13 mouse cellular contexts compared by ENCODE assay signal in genomic region chr4:108320627-108321380, GRCm38 (mm10). TPM values are rescaled to one million over a fixed set of nuclear protein-coding genes. Genes with fewer than 3 reads are reported as not detected.
DNase-seq lines count a peak whose midpoint lies in the region; ATAC-seq and TF ChIP-seq lines count a peak whose summit lies in the region.
"Had no signal": no experiment of that assay in that cellular context is flagged by ENCODE, and none has a peak within 500 bp of the region (broad histone marks: within the 10 kb centered on the region; RNA-seq: fewer than 3 reads in every experiment).

No protein-coding gene starts in this region.

- H3K36me3 ChIP-seq in hindbrain, postnatal 0 days (ENCODE audit: insufficient read depth, low read length): no peaks in the 10 kb centered on the region
- no peaks in the 10 kb centered on the region for H3K36me3 ChIP-seq in hindbrain, embryonic 16.5 days (ENCODE audit: control insufficient read depth, insufficient read depth, low read length)
- H3K36me3 ChIP-seq: limb, embryonic 12.5 days; stomach, embryonic 15.5 days had no signal

- TF ChIP-seq CTCF in hindbrain, postnatal 0 days (IDR thresholded peaks at IDR 0.05; ENCODE audit: low read depth): no peak

- no peaks in the 10 kb centered on the region for H3K27me3 ChIP-seq in hindbrain, postnatal 0 days (ENCODE audit: insufficient read depth, low read length)
- H3K27me3 ChIP-seq in hindbrain, embryonic 16.5 days (replicated peaks; ENCODE audit: control insufficient read depth, insufficient read depth, low read length): no peaks in the 10 kb centered on the region
- H3K27me3 ChIP-seq: limb, embryonic 12.5 days; stomach, embryonic 15.5 days had no signal

- H3K4me3 ChIP-seq in hindbrain, postnatal 0 days (ENCODE audit: low read length): no peak overlapping the region
- no peak overlapping the region for H3K4me3 ChIP-seq in hindbrain, embryonic 16.5 days (ENCODE audit: low read length)
- H3K4me3 ChIP-seq: heart, adult 2 months; limb, embryonic 12.5 days; stomach, embryonic 15.5 days had no signal

- DNase-seq in hindbrain, postnatal 0 days (ENCODE audit: low spot score): peak; percentile 32
- peak; percentile 62 to 66 for DNase-seq in B cell, adult 2 months
- peak; percentile 25 for DNase-seq in adipocyte (ENCODE audit: low spot score)
- peak; percentile 51 to 69 for DNase-seq in kidney, postnatal 25 days
- no peak for DNase-seq in left cerebral cortex, adult 9 months (ENCODE audit: low spot score in 2 of 2)
- no peak for DNase-seq in thymus, postnatal 36 days
- DNase-seq: cerebellum, postnatal 36 days; heart, adult 2 months; liver, postnatal 0 days had no signal

- H3K4me2 ChIP-seq in hindbrain, postnatal 0 days (ENCODE audit: low read depth, low read length): no peak overlapping the region
- H3K4me2 ChIP-seq in hindbrain, embryonic 16.5 days (ENCODE audit: low read length): no peak overlapping the region
- H3K4me2 ChIP-seq: limb, embryonic 12.5 days; midbrain, embryonic 11.5 days; stomach, embryonic 15.5 days had no signal

- no peak overlapping the region for H3K9ac ChIP-seq in hindbrain, postnatal 0 days (replicated peaks; ENCODE audit: low read length)
- no peak overlapping the region for H3K9ac ChIP-seq in hindbrain, embryonic 16.5 days (ENCODE audit: low read depth, low read length)
- H3K9ac ChIP-seq: limb, embryonic 12.5 days; liver, postnatal 0 days; stomach, embryonic 15.5 days had no signal

- WGBS in hindbrain, postnatal 0 days: 69% methylated on average over 7 of the region's 7 CpGs
- WGBS in hindbrain, embryonic 16.5 days: 83% methylated on average over 7 of the region's 7 CpGs

- no peak overlapping the region for H3K27ac ChIP-seq in hindbrain, postnatal 0 days
- H3K27ac ChIP-seq in hindbrain, embryonic 16.5 days (ENCODE audit: low read depth, low read length): no peak overlapping the region
- H3K27ac ChIP-seq: heart, adult 2 months; limb, embryonic 12.5 days; stomach, embryonic 15.5 days had no signal

- ATAC-seq in hindbrain, postnatal 0 days: peak; percentile 53
- ATAC-seq in hindbrain, embryonic 16.5 days: no peak
- ATAC-seq: liver, postnatal 0 days had no signal

- H3K9me3 ChIP-seq in hindbrain, postnatal 0 days (ENCODE audit: low read length): no peaks in the 10 kb centered on the region
- no peaks in the 10 kb centered on the region for H3K9me3 ChIP-seq in hindbrain, embryonic 16.5 days (ENCODE audit: control insufficient read depth, low read length)
- H3K9me3 ChIP-seq: limb, embryonic 12.5 days; stomach, embryonic 15.5 days had no signal

- H3K4me1 ChIP-seq in hindbrain, postnatal 0 days (ENCODE audit: insufficient read depth, low read length): no peaks in the 10 kb centered on the region
- H3K4me1 ChIP-seq in hindbrain, embryonic 16.5 days (ENCODE audit: control insufficient read depth, insufficient read depth, low read depth, low read length): no peaks in the 10 kb centered on the region
- H3K4me1 ChIP-seq: stomach, embryonic 15.5 days had no signal

RNA-seq across cellular contexts. Expression of gene Coa7, which starts 7.1 kb away (rescaled TPM):
- total RNA-seq in hindbrain, postnatal 0 days (2014; rRNA removed): 31.7 and 35.9 TPM in 2 replicates
- polyA plus RNA-seq in hindbrain, postnatal 0 days (2015; fragmentation: Nextera tagmentation; extraction: Ambion mirVana): 50.8 and 54.2 TPM in 2 replicates
- polyA plus RNA-seq in hindbrain, embryonic 16.5 days (2015; fragmentation: Nextera tagmentation; extraction: Ambion mirVana): 50.1 and 56.7 TPM in 2 replicates

RNA-seq across cellular contexts. Expression of gene Zyg11b, which starts 19.9 kb away (rescaled TPM):
- total RNA-seq in hindbrain, postnatal 0 days (2014; rRNA removed): 108 and 115 TPM in 2 replicates
- polyA plus RNA-seq in hindbrain, postnatal 0 days (2015; fragmentation: Nextera tagmentation; extraction: Ambion mirVana): 22.0 and 24.0 TPM in 2 replicates
- polyA plus RNA-seq in hindbrain, embryonic 16.5 days (2015; fragmentation: Nextera tagmentation; extraction: Ambion mirVana): 25.8 and 32.1 TPM in 2 replicates

Comparison
In these comparisons a context has a peak if more than half of its experiments do, and no peak if none do; other contexts are left out.
1. DNase-seq: peak in hindbrain, postnatal 0 days (single experiment), B cell, adult 2 months (2 of 2), adipocyte (single experiment) and kidney, postnatal 25 days (2 of 2); none in left cerebral cortex, adult 9 months (0 of 2) and thymus, postnatal 36 days (0 of 2).